Mouse (Mus musculus): ENCODE results near the gene Tmod1. TPM values are rescaled to one million over a fixed set of nuclear protein-coding genes. Genes with fewer than 3 reads are reported as not detected.

Tmod1 gene
- polyA plus RNA-seq, 1 experiment, result 7.2 TPM

DNA sequence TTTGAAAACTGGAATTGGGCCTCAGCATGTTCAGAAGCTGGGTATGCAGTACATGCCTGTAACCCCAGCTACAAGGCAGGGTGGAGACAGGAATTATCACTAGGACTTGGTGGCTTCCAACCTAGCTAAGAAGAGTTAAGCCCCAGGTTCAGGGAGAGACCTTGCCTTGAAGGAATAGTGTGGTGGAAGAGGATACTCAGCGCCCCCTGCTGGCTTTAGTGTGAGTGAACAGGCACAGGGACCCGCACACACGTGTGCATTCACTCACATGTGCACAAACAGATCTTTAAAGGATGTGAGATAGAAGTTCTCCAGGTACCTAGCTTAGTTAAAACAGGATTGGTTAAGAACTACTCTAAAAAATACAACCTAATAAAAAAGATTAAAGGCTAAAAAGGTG, 105.6 kb downstream of the Tmod1 start:
- Histone ChIP-seq H3K4me3 (replicated peaks) (no peak overlapping the region), H3K4me1 (peaks cover 41% of the 10 kb centered on the region), H3K9me3 (no peaks in the 10 kb centered on the region), H3K27me3 (replicated peaks) (no peaks in the 10 kb centered on the region), H3K36me3 (replicated peaks; ENCODE audit: low read length) (peaks cover 61% of the 10 kb centered on the region)
- TF ChIP-seq GATA1 (IDR thresholded peaks at IDR 0.05; ENCODE audit: borderline replicate concordance, low read length) (no peak), FLI1 (IDR thresholded peaks at IDR 0.05; ENCODE audit: low read length) (no peak)

DNA sequence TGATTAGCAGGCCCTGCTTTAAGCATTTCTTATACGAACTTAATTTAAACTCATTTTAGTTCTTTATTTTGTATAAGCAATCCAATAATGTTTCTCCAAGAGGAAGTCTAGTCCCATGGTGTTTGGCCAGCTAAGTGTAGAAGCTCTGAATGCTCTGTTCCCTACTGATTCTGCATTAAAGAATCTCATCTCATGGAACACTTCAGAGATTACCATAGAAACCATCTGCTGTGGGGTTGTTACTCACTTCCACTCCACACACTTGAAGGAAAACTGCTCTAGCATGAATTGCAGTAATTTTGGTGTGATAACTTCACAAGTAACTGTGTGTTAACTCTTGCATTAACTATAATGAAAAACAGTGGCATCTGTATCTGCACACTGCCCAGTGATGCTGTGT, 108.1 kb downstream of the Tmod1 start:
- H3K27me3 ChIP-seq (replicated peaks), result no peaks in the 10 kb centered on the region
- H3K36me3 ChIP-seq (replicated peaks; ENCODE audit: low read length), result peaks cover 87% of the 10 kb centered on the region
- H3K4me3 ChIP-seq (replicated peaks), result no peak overlapping the region
- TF ChIP-seq FLI1 (IDR thresholded peaks at IDR 0.05; ENCODE audit: low read length) (no peak), GATA1 (IDR thresholded peaks at IDR 0.05; ENCODE audit: borderline replicate concordance, low read length) (no peak)
- no peaks in the 10 kb centered on the region for H3K9me3 ChIP-seq
- peaks cover 21% of the 10 kb centered on the region for H3K4me1 ChIP-seq

DNA sequence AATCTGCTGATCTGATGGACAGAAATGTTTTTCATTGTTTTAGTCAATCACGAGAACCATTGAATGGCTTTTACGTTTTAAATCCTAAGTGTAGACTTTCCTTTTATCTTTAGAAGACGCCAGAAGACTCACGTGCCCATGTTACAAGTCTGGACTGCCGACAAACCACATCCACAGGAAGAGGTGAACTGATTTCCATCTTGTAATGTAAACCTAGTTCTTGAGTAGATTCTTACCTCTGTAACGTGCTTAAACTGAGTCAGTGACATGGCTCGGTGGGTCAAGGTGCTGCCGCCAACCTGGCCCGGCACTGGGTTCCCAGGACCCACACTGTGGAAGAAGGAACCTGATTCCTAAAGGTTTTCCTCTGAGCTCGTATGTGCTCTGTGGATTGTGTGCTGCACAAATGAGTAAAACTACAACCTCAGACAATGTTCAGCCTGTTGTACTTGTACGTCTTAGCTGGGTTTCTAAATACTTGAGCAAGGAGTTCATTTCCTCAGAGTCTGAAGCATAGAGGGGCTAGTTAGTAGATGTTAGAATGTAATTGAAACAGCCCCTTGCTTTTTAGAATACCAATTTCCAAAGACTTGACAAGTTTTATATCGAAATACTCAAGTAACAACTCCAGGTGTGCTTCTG, 113.3 kb downstream of the Tmod1 start:
- no peaks in the 10 kb centered on the region; the same call in 1 of the 2 replicates for H3K4me1 ChIP-seq
- TF ChIP-seq FLI1 (IDR thresholded peaks at IDR 0.05; ENCODE audit: low read length), result no peak
- no peak for TF ChIP-seq GATA1 (IDR thresholded peaks at IDR 0.05; ENCODE audit: borderline replicate concordance, low read length)
- H3K36me3 ChIP-seq (replicated peaks; ENCODE audit: low read length), result peaks cover 98% of the 10 kb centered on the region

DNA sequence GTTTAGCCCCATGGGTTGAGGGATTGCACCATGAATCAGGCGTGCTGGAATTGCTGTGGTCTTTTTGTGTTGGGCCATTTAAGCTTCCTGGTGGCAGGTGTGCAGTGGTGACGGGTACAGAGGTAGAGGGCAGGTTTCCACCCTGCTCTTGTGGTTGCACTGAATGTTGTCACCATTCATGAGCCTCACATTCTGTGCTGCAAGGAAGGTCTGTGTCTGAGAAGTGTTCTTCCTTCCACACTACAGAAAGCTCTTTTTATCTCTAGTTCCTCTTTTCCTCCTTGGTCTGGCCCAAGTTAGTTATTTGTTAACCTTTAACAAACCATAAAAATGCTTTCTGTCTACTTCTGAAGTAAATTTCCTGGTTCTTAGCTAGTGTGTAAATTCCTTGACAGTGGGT, 125.3 kb downstream of the Tmod1 start:
- peaks cover 15% of the 10 kb centered on the region for H3K4me1 ChIP-seq
- H3K4me3 ChIP-seq (replicated peaks), result no peak overlapping the region
- no peaks in the 10 kb centered on the region for H3K27me3 ChIP-seq (replicated peaks)
- TF ChIP-seq FLI1 (IDR thresholded peaks at IDR 0.05; ENCODE audit: low read length) (no peak), GATA1 (IDR thresholded peaks at IDR 0.05; ENCODE audit: borderline replicate concordance, low read length) (no peak)
- no peaks in the 10 kb centered on the region for H3K9me3 ChIP-seq
- H3K36me3 ChIP-seq (replicated peaks; ENCODE audit: low read length), result peaks cover 96% of the 10 kb centered on the region

More for the DNA sequence above, 113.3 kb downstream of the Tmod1 start:
- H3K9me3 ChIP-seq, result no peaks in the 10 kb centered on the region
- H3K4me3 ChIP-seq (replicated peaks), result no peak overlapping the region
- H3K27me3 ChIP-seq (replicated peaks), result no peaks in the 10 kb centered on the region

Other genes starting within 250 kb of the Tmod1 start
- gene Aldh1b1, start 239.9 kb upstream of the Tmod1 start, polyA plus RNA-seq (2012; ENCODE audit: insufficient read depth, low replicate concordance), result 2.6 TPM in 1 of 2 replicates, not detected in the other
- not detected in 2 replicates for gene Igfbpl1, start 212.0 kb upstream of the Tmod1 start, polyA plus RNA-seq (2012; ENCODE audit: insufficient read depth, low replicate concordance)
- gene Stra6l, start 190.3 kb upstream of the Tmod1 start, polyA plus RNA-seq (2012; ENCODE audit: insufficient read depth, low replicate concordance), result not detected in 2 replicates
- 0.02 TPM in 1 of 2 replicates, not detected in the other for gene Ccdc180, start 148.6 kb upstream of the Tmod1 start, polyA plus RNA-seq (2012; ENCODE audit: insufficient read depth, low replicate concordance)
- 1.6 TPM in 1 of 2 replicates, not detected in the other for gene Tdrd7, start 73.6 kb upstream of the Tmod1 start, polyA plus RNA-seq (2012; ENCODE audit: insufficient read depth, low replicate concordance)
- 5.8 and 11.5 TPM in 2 replicates for gene Ncbp1, start 99.7 kb downstream of the Tmod1 start, polyA plus RNA-seq (2012; ENCODE audit: insufficient read depth, low replicate concordance)
- 4.7 TPM in 1 of 2 replicates, not detected in the other for gene Tstd2, start 99.8 kb downstream of the Tmod1 start, polyA plus RNA-seq (2012; ENCODE audit: insufficient read depth, low replicate concordance)
- 2.1 and 44.7 TPM in 2 replicates for gene Xpa, start 157.4 kb downstream of the Tmod1 start, polyA plus RNA-seq (2012; ENCODE audit: insufficient read depth, low replicate concordance)